Mouse (Mus musculus) stomach, embryonic 15.5 days (tissue): Measurements from ENCODE around the gene Inip. TPM values are rescaled to one million over a fixed set of nuclear protein-coding genes. Genes with fewer than 3 reads are reported as not detected.

Experiments used
- ATAC-seq: fragments of 200-750 bp; cut with Nextera tagmentation; 2 replicates; pipeline ENCODE4 v1.8.0; 2017; ENCODE audit warnings: low read depth, moderate number of reproducible peaks, moderate TSS enrichment; ENCODE audit not compliant: insufficient read depth, low FRiP score
- H3K27ac ChIP-seq: fragments of 300-500 bp; sonication (generic); 2 replicates; pipeline ENCODE4 v1.5.1; 2015; ENCODE audit warnings: mild to moderate bottlenecking, inconsistent platforms
- H3K27me3 ChIP-seq: fragments of 300-500 bp; sonication (generic); replicated peaks from 2 replicates; pipeline ENCODE4 v1.6.1; 2015; ENCODE audit warnings: inconsistent platforms
- H3K36me3 ChIP-seq: fragments of 300-500 bp; sonication (generic); 2 replicates; pipeline ENCODE4 v1.6.1; 2015; ENCODE audit warnings: inconsistent platforms
- H3K4me1 ChIP-seq: fragments of 300-500 bp; sonication (generic); 2 replicates; pipeline ENCODE4 v1.6.1; 2015; ENCODE audit warnings: inconsistent platforms
- H3K4me2 ChIP-seq: fragments of 300-500 bp; sonication (generic); 2 replicates; pipeline ENCODE4 v1.6.1; 2015; ENCODE audit warnings: mild to moderate bottlenecking, inconsistent platforms
- H3K4me3 ChIP-seq: fragments of 300-500 bp; sonication (generic); replicated peaks from 2 replicates; pipeline ENCODE4 v1.5.1; 2015; ENCODE audit warnings: inconsistent platforms
- H3K9ac ChIP-seq: fragments of 300-500 bp; sonication (generic); 2 replicates; pipeline ENCODE4 v1.6.1; 2015; ENCODE audit warnings: inconsistent platforms
- H3K9me3 ChIP-seq: fragments of 300-500 bp; sonication (generic); 2 replicates; pipeline ENCODE4 v1.6.1; 2016; ENCODE audit warnings: inconsistent platforms
- WGBS: fragments of 180-500 bp; shearing (Covaris S2); methylation state at CpG from one replicate; pipeline ENCODE4 v1.1.7; 2015; 5-methylcytosine and 5-hydroxymethylcytosine counted together
- polyA plus RNA-seq: library from polyadenylated mRNA; unstranded; fragments of >200 nt; fragmentation: Nextera tagmentation; extraction: Ambion mirVana; gene quantifications from 2 replicates; pipeline ENCODE4 v1.2.1, GENCODE M21; 2015

Inip gene
- polyA plus RNA-seq, 1 experiment from 2014 or later: 44.0 TPM

GRCm38 (mm10) chr4:59807521-59807920 is 6.1 kb upstream of the Inip start:
- no peak overlapping the region for H3K4me3 ChIP-seq
- no peak overlapping the region for H3K9ac ChIP-seq
- 0 out of 2 replicates have a peak, but pooled peaks cover 4% of the 10 kb centered on the region for H3K4me1 ChIP-seq
- no peaks in the 10 kb centered on the region for H3K36me3 ChIP-seq
- no peak overlapping the region for H3K4me2 ChIP-seq
- H3K27ac ChIP-seq: no peak overlapping the region
- H3K27me3 ChIP-seq: no peaks in the 10 kb centered on the region
- no peak for ATAC-seq
- WGBS: 80% methylated on average over 2 of the region's 2 CpGs
- H3K9me3 ChIP-seq: no peaks in the 10 kb centered on the region

GRCm38 (mm10) chr4:59806879-59807195 is 5.4 kb upstream of the Inip start:
- no peak for ATAC-seq
- peak overlapping the region; percentile 59 for H3K4me3 ChIP-seq
- no peak overlapping the region for H3K9ac ChIP-seq
- H3K4me2 ChIP-seq: peak overlapping the region; percentile 96
- WGBS: 7% methylated on average over 9 of the region's 9 CpGs
- H3K27me3 ChIP-seq: no peaks in the 10 kb centered on the region
- H3K9me3 ChIP-seq: no peaks in the 10 kb centered on the region
- H3K27ac ChIP-seq: 0 out of 2 replicates have a peak overlapping the region, but pooled peaks have one; percentile 9
- no peaks in the 10 kb centered on the region for H3K36me3 ChIP-seq
- 0 out of 2 replicates have a peak, but pooled peaks cover 4% of the 10 kb centered on the region for H3K4me1 ChIP-seq

GRCm38 (mm10) chr4:59805968-59806878 is 4.8 kb upstream of the Inip start:
- peak; percentile 60 for ATAC-seq
- Histone ChIP-seq H3K36me3 (no peaks in the 10 kb centered on the region), H3K4me3 (peak overlapping the region; percentile 59), H3K27me3 (no peaks in the 10 kb centered on the region), H3K4me1 (0 out of 2 replicates have a peak, but pooled peaks cover 4% of the 10 kb centered on the region), H3K27ac (peak overlapping the region; percentile 85), H3K9ac (peak overlapping the region; percentile 87), H3K4me2 (peak overlapping the region; percentile 96), H3K9me3 (no peaks in the 10 kb centered on the region)
- under 1% methylated on average over 58 of the region's 58 CpGs for WGBS

DNA sequence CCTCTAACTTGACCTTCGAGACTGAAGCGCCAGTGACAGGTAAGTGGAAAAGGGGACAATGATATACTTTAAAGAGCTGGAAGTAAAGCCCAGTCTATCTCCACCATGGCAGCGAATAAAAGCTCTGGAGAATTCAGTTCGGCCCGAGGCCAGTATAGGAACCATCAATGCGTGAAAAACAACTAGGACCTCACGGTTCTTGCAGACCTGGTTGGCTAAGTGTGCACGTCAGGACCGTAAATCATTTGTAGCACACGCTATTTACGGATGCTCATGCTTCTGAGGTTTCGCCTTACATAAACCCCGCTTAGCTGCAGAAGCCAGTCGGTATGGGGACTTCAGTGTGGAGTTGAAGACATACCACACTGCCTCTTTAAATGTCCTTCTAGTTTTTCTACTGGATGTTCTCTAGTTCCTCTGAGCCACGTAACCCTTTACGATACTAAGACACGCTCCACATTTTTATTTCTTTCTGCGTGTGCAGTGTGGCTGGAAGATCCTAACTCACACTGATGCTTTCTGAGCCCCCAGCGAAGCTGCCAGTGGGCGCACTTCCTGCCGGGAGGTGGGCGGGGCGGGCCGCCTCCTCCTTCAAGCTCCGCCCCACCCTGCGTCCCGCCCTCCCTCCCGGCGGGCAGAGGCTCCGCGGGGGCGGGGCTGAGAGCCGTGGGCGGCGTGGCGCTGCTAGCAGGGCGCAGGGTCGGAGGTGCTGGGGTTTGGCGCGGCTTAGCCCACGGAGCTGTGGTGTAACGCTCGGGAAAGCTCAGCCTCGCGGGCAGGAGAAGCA is 4.0 kb upstream of the Inip start, which contains the start of gene Snx30:
Gene Snx30, plus strand, starts transcription at position 660 of the 787 bp plus-strand sequence.
- Histone ChIP-seq H3K9me3 (no peaks in the 10 kb centered on the region), H3K36me3 (no peaks in the 10 kb centered on the region), H3K27me3 (no peaks in the 10 kb centered on the region), H3K27ac (peak within 1 kb of the TSS; percentile 85), H3K4me3 (peak within 1 kb of the TSS; percentile 59), H3K4me2 (peak within 1 kb of the TSS; percentile 96), H3K9ac (peak within 1 kb of the TSS; percentile 87), H3K4me1 (0 out of 2 replicates have a peak, but pooled peaks cover 4% of the 10 kb centered on the region)
- ATAC-seq: peak; percentile 91
- 3% methylated on average over 44 of the region's 45 CpGs for WGBS

DNA sequence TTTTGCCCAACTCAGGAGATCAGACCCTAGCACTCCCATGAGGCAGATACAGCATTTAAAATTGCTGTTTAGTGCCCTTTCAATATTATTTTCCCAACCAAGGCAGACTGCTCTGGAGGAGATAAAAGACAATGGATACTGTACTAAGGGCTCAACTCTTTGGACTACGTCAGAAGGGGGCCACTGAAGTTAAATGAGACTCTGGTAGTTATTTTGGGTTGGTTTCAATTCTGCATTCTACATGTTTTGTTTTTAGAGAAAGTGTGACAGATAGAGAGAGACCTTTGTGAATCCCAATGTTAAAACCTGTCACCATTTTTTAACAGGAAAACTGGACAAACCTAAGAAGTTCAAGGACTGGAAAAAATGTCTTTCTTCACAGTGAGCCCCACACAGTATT is 3.4 kb upstream of the Inip start:
- peak overlapping the region; percentile 96 for H3K4me2 ChIP-seq
- no peaks in the 10 kb centered on the region for H3K27me3 ChIP-seq
- ATAC-seq: no peak
- WGBS: 85% methylated on average over 1 of the region's 1 CpGs
- H3K9me3 ChIP-seq: no peaks in the 10 kb centered on the region
- no peaks in the 10 kb centered on the region for H3K36me3 ChIP-seq
- 0 out of 2 replicates have a peak overlapping the region, but pooled peaks have one; percentile 5 for H3K9ac ChIP-seq
- H3K4me3 ChIP-seq: peak overlapping the region; percentile 59; the same call in 1 of the 2 replicates
- H3K4me1 ChIP-seq: 0 out of 2 replicates have a peak, but pooled peaks cover 4% of the 10 kb centered on the region
- no peak overlapping the region for H3K27ac ChIP-seq

DNA sequence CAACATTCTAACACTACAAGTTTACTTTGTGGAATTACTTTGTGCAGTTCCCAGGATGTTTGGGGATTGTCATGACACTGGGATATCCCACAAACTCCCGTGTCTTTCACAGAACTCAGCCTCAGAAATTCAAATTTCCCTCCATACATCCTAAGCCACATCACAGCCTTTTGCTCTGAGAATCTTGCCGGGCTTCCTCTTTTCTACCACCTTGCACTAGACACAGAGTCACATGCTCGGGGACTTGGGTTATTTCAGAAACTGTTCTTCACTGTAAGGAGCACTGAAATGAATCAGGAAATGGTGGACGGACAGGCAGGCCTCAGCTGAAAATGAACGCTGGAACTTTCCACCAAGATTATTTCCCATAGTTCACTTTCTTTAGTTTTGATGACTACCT is 2.0 kb upstream of the Inip start:
- Histone ChIP-seq H3K36me3 (no peaks in the 10 kb centered on the region), H3K4me1 (0 out of 2 replicates have a peak, but pooled peaks cover 4% of the 10 kb centered on the region), H3K4me3 (no peak overlapping the region), H3K9me3 (no peaks in the 10 kb centered on the region), H3K4me2 (no peak overlapping the region), H3K27me3 (no peaks in the 10 kb centered on the region), H3K27ac (no peak overlapping the region), H3K9ac (no peak overlapping the region)
- WGBS: 69% methylated on average over 5 of the region's 5 CpGs
- no peak for ATAC-seq

- H3K36me3 ChIP-seq: no peaks in the 10 kb centered on the region
- no peak overlapping the region for H3K27ac ChIP-seq
- 0 out of 2 replicates have a peak, but pooled peaks cover 4% of the 10 kb centered on the region for H3K4me1 ChIP-seq
- WGBS: 66% methylated on average over 4 of the region's 4 CpGs
- H3K9ac ChIP-seq: no peak overlapping the region
- H3K9me3 ChIP-seq: no peaks in the 10 kb centered on the region
- H3K4me3 ChIP-seq: no peak overlapping the region
- no peak; the same call in 1 of the 2 replicates for ATAC-seq
- no peak overlapping the region for H3K4me2 ChIP-seq
- no peaks in the 10 kb centered on the region for H3K27me3 ChIP-seq
Measured at GRCm38 (mm10) chr4:59802792-59803191, 1.4 kb upstream of the Inip start.

GRCm38 (mm10) chr4:59802107-59802506 is 718 bp upstream of the Inip start:
- Histone ChIP-seq H3K27me3 (no peaks in the 10 kb centered on the region), H3K27ac (no peak overlapping the region), H3K36me3 (no peaks in the 10 kb centered on the region), H3K9me3 (no peaks in the 10 kb centered on the region), H3K4me3 (no peak overlapping the region), H3K4me2 (no peak overlapping the region), H3K9ac (no peak overlapping the region), H3K4me1 (0 out of 2 replicates have a peak, but pooled peaks cover 4% of the 10 kb centered on the region)
- 81% methylated on average over 6 of the region's 6 CpGs for WGBS
- ATAC-seq: no peak

DNA sequence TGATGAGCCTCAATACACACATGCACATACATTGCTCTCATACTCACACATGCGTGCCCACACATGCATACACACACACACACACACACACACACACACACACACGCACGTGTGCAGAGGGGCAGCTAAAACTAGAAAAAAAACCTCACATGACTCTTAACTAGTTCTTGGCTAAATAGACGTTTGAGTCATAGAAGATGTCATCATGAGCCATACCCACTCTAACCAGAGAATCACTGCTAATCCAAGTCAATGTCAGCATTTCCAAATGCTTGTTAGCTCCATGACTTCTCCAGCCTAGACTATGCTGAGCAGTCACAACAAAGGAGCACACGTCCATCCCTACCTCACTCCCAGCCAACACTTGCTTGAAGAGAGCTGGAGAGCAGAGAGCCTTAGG is 1.2 kb downstream of the Inip start:
- no peak overlapping the region for H3K4me2 ChIP-seq
- H3K36me3 ChIP-seq: no peaks in the 10 kb centered on the region
- H3K27ac ChIP-seq: no peak overlapping the region
- WGBS: 71% methylated on average over 5 of the region's 5 CpGs
- H3K9ac ChIP-seq: no peak overlapping the region
- H3K4me1 ChIP-seq: 0 out of 2 replicates have a peak, but pooled peaks cover 3% of the 10 kb centered on the region
- H3K27me3 ChIP-seq: no peaks in the 10 kb centered on the region
- no peak for ATAC-seq
- no peak overlapping the region for H3K4me3 ChIP-seq
- no peaks in the 10 kb centered on the region for H3K9me3 ChIP-seq

DNA sequence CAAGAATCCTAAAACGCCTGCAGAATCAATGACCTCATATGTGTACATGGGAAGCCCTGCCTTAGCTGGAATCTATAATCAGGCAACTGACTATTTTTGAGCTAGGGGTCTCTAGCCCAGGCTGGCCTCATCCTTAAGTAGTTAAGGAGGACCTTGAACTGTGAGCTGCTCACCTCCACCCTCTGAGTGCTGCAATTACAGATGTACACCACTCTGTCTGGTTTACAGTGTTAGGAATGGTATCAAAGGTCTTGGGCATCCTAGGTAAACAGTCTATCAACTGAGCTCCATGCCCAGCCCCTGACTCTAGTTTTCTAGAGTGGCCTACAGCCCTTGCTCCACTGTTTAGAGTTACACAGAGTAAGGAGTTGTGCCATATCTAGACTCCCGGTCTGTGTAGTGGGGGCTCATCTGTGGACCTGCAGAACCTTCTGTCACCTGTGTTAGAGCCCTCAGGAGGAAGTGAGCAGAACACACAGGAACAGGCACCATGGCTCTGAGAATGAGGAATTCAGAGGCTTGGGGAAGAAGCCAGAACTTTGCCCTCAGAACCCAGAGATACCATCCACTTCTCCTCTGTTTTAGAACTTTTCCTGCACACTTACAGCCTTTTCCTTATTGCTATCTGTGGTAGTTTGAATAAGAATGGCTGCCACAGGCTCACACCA is 5.5 kb downstream of the Inip start:
- no peaks in the 10 kb centered on the region for H3K4me1 ChIP-seq
- H3K27ac ChIP-seq: no peak overlapping the region
- 63% methylated on average over 2 of the region's 2 CpGs for WGBS
- ATAC-seq: no peak
- no peak overlapping the region for H3K4me2 ChIP-seq
- no peaks in the 10 kb centered on the region for H3K36me3 ChIP-seq
- no peak overlapping the region for H3K4me3 ChIP-seq
- no peak overlapping the region for H3K9ac ChIP-seq
- H3K9me3 ChIP-seq: no peaks in the 10 kb centered on the region
- H3K27me3 ChIP-seq: no peaks in the 10 kb centered on the region

GRCm38 (mm10) chr4:59794116-59794515 is 7.3 kb downstream of the Inip start:
- Histone ChIP-seq H3K9me3 (no peaks in the 10 kb centered on the region), H3K4me3 (no peak overlapping the region), H3K27ac (no peak overlapping the region), H3K36me3 (no peaks in the 10 kb centered on the region), H3K9ac (no peak overlapping the region), H3K4me1 (no peaks in the 10 kb centered on the region), H3K4me2 (no peak overlapping the region), H3K27me3 (no peaks in the 10 kb centered on the region)
- 68% methylated on average over 2 of the region's 2 CpGs for WGBS
- ATAC-seq: no peak
